Mouse (Mus musculus) CH12F3 (cell line): ENCODE data around the gene Klk1b26.
"Not testable (repeated sequence)": the region's sequence is repeated elsewhere in the genome, so short reads cannot be mapped to it uniquely, and the experiment has no call there.

Experiments used
- in situ Hi-C: fragments of 300-500 bp; cut with MboI; formaldehyde crosslinking; loops from 2 replicates; pipeline ENCODE4 v1.14.3; 2020; ENCODE audit warnings: low sequenced_read_pairs

The Klk1b26 gene

DNA sequence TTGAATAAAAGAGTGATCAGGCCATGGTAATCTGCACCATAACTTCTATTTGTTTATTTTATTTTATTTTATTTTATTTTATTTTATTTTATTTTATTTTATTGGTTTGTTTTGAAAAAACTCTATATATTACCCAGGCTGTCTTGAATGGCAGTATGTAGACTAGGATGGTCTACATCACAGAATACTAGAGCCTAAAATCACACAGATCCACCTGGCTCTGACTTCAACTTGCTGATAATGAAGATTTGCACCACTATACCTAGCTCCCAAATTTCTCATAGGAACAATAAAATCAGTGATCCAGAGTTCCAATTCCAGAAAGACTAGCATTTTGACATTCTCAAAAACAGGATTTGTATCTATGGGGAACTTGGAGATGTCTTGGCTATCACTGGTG lies at the start of gene Klk1b26:
Gene Klk1b26 (plus strand): TSS at position 301 of the 400 bp plus-strand sequence.
- in situ Hi-C loops = not testable (repeated sequence)

DNA sequence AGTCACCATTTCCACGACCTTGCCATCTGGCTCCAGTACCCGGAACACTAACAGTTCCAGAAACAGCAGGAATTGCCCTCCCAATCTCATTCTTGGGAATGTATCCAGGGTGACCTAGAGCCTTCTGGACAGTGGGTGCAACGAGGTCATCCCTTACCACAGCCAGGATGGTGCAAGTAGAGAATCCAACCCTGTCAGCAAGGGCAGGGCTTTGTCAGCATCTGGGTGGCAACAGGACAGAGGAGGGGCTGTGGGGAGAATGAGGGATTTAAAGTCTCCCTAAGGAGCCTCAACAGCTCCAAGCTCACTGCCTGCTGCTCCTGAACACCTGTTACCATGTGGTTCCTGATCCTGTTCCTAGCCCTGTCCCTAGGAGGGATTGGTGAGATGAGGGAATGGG lies 45.5 kb upstream of the Klk1b26 start, which contains the start of gene Klk1b1:
Gene Klk1b1 (plus strand): TSS at position 301 of the 400 bp plus-strand sequence.
- in situ Hi-C loops = no loop called here

DNA sequence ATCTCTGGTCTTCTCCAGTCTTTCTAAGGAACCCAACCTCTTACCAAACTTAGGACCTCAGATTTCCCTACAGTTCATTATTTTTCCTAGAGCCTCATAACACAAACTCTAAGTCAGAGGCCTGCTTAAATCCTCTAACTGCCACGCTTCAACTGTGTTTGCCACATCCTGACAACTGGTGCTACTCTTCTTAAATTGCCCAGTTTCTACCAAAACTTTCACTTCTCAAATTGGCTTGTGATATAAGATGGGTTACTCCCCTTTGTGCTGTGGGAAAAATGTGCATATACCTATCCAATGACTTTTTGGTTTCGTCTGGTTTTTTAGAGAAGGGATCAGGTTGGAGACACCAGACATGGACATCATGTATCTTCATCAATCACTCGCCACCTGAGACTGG lies 44.9 kb upstream of the Klk1b26 start:
- in situ Hi-C loops = no loop called here

DNA sequence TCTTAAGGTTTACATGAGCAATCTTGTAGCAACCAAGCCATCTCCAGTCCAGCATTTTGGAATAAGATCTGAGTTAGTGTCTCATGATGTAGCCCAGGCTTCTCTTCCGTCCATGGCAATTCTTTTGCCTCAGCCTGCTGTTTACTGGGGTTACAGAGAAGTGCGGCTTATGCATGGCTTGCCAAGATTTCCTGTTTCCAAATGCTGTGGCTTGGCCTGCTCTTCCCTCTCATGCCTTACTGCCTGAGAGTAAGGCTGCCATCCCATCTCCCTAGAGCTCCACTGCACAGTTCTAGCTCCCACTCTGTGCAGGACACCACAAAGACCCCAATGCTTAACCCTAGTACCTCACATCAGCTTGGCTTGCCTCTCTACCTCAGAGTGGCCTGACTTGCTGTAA lies 44.4 kb upstream of the Klk1b26 start:
- in situ Hi-C loops = no loop called here

DNA sequence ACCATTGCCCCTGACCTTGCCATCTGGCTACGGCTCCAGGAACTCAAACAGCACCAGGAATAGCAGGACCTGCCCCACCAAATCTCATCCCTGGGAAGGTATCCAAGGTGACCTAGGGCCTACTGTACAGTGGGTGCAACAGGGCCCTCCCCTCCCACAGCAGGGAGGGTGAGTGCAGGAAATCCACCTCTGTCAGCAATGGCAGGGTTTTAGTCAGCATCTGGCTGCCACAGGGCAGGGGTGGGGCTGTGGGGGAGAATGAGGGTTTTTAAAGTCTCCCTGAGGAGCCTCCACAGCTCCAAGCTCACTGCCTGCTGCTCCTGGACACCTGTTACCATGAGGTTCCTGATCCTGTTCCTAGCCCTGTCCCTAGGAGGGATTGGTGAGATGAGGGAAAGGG lies 36.2 kb upstream of the Klk1b26 start, which contains the start of gene Klk1b9:
Gene Klk1b9 (plus strand): TSS at position 301 of the 400 bp plus-strand sequence.
- in situ Hi-C loops = not testable (repeated sequence)

DNA sequence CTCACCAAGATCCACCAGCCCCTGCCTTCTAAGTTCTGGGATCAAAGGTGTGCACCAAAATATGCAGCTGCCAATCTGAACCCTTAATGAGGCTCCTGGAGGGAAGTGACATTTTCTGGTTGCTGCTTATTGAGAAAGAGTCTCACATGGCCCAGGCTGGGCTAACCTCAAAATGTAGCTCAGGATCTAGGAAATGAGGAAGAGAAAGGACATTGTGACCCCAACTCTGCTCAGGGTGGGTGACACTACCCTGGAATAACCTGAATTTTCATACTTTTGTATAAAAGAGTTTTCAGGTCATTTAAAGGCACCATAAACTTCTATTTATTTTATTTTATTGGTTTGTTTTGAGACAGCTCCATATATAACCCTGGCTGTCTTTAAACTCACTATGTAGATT lies 26.3 kb upstream of the Klk1b26 start:
- in situ Hi-C loops = loop anchor here (5.0 kb wide), 1 partner anchor 87 kb away; no protein-coding TSS in a partner anchor

DNA sequence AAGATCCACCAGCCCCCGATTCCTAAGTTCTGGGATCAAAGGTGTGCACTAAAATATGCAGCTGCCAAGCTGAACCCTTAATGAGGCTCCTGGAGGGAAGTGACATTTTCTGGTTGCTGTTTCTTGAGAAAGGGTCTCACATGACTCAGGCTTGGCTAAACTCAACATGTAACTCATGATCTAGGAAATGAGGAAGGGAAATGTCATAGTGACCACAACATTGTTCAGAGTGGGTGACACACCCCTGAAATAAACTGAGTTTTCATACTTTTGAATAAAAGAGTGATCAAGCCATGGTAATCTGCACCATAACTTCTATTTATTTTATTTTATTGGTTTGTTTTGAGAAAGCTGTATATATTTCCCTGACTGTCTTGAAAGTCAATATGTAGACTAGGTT lies 17.1 kb upstream of the Klk1b26 start:
- in situ Hi-C loops = not testable (repeated sequence)

DNA sequence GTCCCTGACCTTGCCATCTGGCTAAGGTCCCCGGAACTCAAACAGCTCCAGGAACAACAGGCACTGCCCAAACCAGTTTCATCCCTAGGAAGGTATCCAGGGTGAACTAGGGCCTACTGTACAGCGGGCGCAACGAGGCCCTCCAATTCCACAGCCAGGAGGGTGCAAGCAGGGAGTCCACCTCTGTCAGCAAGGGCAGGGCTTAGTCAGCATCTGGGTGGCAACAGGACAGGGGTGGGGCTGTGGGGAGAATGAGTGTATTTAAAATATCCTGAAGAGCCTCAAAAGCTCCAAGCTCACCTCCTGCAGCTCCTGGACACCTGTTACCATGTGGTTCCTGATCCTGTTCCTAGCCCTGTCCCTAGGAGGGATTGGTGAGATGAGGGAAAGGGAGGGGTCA lies 16.4 kb upstream of the Klk1b26 start, which contains the start of gene Klk1b11:
Gene Klk1b11 (plus strand): TSS at position 301 of the 400 bp plus-strand sequence.
- in situ Hi-C loops = not testable (repeated sequence)

DNA sequence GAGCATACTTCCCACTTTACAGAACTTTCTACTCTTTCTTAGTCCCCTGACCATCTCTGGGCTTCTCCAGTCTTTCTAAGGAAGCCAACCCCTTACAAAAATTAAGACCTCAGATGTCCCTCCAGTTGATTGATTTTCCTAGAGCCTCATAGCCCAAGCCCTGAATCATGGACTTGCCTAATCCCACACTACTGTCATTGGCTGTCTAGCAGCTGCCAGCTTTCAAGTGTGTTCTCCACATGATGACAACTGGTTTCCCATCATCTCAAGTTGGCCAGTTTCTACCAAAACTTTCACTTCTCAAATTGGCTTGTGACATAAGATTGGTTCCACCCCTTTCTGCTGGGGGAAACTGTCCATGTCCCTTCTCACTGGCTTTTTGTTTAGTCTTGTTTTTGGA lies 7.1 kb upstream of the Klk1b26 start:
- in situ Hi-C loops = no loop called here

DNA sequence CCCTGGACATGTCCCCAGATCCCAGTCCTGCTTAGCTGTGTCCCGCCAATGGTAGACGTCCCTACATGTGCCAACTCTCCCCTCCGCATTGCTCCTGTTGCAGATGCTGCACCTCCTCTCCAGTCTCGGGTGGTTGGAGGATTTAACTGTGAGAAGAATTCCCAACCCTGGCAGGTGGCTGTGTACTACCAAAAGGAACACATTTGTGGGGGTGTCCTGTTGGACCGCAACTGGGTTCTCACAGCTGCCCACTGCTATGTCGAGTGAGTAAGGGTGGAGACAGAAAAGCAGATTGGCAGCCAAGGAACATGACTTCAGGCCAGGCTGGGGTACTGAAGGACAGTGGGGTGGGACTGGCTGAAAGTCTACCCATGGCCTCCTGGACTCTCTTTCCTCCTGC lies 2.7 kb downstream of the Klk1b26 start:
- in situ Hi-C loops = not testable (repeated sequence)

DNA sequence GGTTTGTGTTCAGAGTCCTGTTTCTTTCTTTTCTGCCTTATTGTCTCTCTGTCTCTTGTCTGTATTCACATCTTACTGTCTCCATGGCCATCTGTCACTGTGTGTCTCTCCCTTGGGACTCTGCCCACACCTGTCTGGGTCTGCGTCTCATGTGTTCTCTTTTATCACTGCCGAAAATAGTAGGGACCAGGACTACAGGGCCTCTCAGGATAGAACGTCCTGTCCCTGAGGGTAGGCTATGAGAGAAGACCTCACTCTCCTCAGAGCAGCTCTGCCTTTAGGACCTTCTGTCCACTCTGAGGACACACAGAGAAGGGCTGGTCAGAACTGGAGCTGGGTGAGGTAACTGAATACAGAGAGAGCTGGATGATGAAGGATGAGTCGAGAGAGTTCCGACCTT lies 3.1 kb downstream of the Klk1b26 start:
- in situ Hi-C loops = no loop called here

DNA sequence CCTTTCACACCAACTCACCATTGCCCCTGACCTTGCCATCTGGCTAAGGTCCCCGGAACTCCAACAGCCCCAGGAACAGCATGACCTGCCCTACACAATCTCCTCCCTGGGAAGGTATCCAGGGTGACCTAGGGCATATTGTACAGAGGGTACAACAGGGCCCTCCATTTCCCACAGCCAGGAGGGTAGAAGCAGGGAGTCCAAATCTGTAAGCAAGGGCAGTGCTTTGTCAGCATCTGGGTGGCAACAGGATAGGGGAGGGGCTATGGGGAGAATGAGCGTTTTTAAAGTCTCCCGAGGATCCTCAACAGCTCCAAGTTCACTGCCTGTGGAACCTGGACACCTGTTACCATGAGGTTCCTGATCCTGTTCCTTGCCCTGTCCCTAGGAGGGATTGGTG lies 40.0 kb downstream of the Klk1b26 start, which contains the start of gene Klk1b27:
Gene Klk1b27 (plus strand): TSS at position 301 of the 400 bp plus-strand sequence.
- in situ Hi-C loops = not testable (repeated sequence)
